Mouse (Mus musculus): ENCODE measurements around the gene Zbed5. TPM values are rescaled to one million over a fixed set of nuclear protein-coding genes. Genes with fewer than 3 reads are reported as not detected.

Gene Zbed5
- polyA plus RNA-seq (2015; fragmentation: Nextera tagmentation; extraction: Ambion mirVana): 3.3 and 3.7 TPM in 2 replicates

DNA sequence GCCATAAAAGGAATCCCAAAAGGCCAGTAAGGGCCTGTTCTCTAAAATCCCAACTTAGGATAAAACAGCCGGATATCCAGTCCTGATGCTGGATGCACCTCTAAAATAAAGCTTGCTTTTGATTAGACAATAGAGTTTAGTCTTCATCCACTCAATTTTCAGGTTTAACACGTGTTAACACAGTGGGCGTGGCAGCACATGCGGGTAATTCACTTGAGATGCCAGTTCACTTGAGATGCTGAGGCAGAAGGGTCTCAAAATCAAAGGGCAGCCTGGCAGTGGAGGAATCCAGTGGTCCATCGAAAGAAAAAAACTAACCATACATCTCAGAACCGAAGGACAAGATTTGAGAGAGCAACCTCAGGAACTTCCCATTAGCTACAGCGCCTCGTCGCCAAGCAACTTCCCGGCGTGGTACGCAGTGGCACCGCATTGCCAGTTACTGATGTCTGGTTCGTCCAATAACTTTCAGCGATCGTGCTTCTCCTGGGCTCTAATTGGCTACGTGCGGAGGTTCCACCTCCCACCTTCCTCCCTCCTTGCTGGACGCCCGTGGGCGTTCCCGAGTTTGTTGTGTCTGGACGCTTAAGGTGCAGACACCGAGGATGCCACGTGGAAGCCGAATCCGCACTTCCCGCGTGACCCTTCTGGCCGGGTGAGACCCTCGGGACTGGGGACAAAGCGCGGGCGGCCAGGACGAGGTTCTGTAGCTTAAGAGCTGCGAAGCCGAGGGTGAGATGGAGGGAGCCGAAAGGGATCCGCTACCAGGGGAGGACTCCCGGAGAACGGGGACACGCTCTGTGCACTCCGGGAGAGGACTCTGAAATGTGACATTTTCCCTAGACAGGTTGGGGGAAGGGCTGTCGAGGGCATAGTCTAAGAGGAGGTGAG, at the start of gene Zbed5:
TSS of gene Zbed5 (plus strand) at position 526 of the 891 bp plus-strand sequence.
- Histone ChIP-seq H3K36me3 (replicated peaks; ENCODE audit: insufficient read depth, low read length) (no peaks in the 10 kb centered on the region), H3K27ac (ENCODE audit: low read depth) (peak within 1 kb of the TSS; percentile 56), H3K4me2 (ENCODE audit: low read depth, low read length) (peak within 1 kb of the TSS; percentile 81), H3K9ac (replicated peaks) (peak within 1 kb of the TSS; percentile 61), H3K9me3 (ENCODE audit: low read length) (no peaks in the 10 kb centered on the region), H3K4me3 (ENCODE audit: low read depth, low read length) (peak within 1 kb of the TSS; percentile 55), H3K27me3 (ENCODE audit: insufficient read depth, low read length) (no peaks in the 10 kb centered on the region), H3K4me1 (ENCODE audit: insufficient read depth) (peaks cover 7% of the 10 kb centered on the region; the same call in 1 of the 2 replicates)
- DNase-seq: peak; percentile 89
- peak; percentile 98 for ATAC-seq
- 2% methylated on average over 44 of the region's 44 CpGs for WGBS (ENCODE audit: insufficient replicate concordance)
- peak; percentile 43 for TF ChIP-seq EP300 (IDR thresholded peaks at IDR 0.05; ENCODE audit: low read depth)
- no peak for TF ChIP-seq CTCF (IDR thresholded peaks at IDR 0.05; ENCODE audit: low read depth)

DNA sequence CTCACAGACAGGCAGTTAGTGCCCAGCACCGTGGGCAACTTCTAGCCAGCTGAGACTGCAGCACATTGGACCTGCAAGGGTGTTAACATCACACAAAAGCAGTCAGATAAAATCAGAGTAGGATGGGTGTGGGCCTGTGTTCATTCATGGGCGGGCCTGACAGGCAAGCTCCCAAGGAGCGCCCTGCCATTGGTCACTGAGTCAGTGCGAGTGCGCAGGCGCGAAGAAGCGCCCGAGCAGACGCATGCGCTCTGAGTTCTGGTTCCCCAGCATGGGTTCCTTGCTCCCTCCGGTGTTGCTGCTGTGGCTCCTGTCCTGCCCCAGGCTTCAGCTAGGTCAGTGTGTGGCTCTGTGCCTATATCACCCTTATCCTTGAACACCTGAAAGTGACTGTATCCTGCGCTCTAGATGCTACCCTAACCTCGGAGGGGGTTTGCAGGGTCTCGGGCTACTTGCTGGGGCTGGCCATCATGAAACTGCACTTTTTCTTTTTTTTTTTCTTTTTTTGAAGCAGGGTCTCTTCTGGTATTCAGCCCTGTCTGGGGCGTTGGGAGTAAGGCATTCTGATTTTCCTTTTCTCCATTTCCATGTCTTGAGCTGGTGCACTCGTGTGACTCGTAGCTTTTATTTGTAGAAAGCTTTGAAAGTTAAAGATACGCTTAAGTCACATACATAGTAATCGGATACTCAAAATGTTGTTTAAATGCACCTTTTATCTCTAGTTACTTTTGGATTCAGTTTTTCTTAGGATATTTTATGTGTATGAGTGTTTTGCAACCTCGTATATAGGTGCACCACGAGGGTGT, 48.6 kb upstream of the Zbed5 start, which contains the start of gene Sumf2:
TSS of gene Sumf2 (plus strand) at position 235 of the 806 bp plus-strand sequence.
- WGBS (ENCODE audit: insufficient replicate concordance): 5% methylated on average over 22 of the region's 22 CpGs
- Histone ChIP-seq H3K27ac (ENCODE audit: low read depth) (peak within 1 kb of the TSS; percentile 76), H3K4me3 (ENCODE audit: low read depth, low read length) (peak within 1 kb of the TSS; percentile 88), H3K27me3 (ENCODE audit: insufficient read depth, low read length) (no peaks in the 10 kb centered on the region), H3K36me3 (replicated peaks; ENCODE audit: insufficient read depth, low read length) (peaks cover 23% of the 10 kb centered on the region), H3K9ac (replicated peaks) (peak within 1 kb of the TSS; percentile 78), H3K4me1 (ENCODE audit: insufficient read depth) (peaks cover 10% of the 10 kb centered on the region), H3K4me2 (ENCODE audit: low read depth, low read length) (peak within 1 kb of the TSS; percentile 96), H3K9me3 (ENCODE audit: low read length) (no peaks in the 10 kb centered on the region)
- ATAC-seq (peak; percentile 99), DNase-seq (peak; percentile 95)
- TF ChIP-seq CTCF (IDR thresholded peaks at IDR 0.05; ENCODE audit: low read depth): no peak
- no peak for TF ChIP-seq EP300 (IDR thresholded peaks at IDR 0.05; ENCODE audit: low read depth)

DNA sequence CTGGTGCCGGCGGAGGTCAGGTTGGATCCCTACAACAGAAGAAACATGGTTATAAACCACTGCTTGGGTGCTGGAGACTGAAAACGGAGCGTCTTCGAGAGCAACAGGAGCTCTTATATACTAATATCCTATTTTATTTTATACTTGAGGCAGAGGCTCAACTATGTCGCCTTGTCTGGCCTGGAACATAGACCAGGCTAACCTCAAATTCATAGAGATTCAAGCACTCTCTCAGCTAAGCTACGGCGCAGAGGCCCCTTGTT, 48.0 kb upstream of the Zbed5 start:
- TF ChIP-seq EP300 (IDR thresholded peaks at IDR 0.05; ENCODE audit: low read depth): no peak
- TF ChIP-seq CTCF (IDR thresholded peaks at IDR 0.05; ENCODE audit: low read depth): no peak
- Histone ChIP-seq H3K4me2 (ENCODE audit: low read depth, low read length) (peak overlapping the region; percentile 96), H3K27me3 (ENCODE audit: insufficient read depth, low read length) (no peaks in the 10 kb centered on the region), H3K27ac (ENCODE audit: low read depth) (0 out of 2 replicates have a peak overlapping the region, but pooled peaks have one; percentile 76), H3K4me3 (ENCODE audit: low read depth, low read length) (peak overlapping the region; percentile 88), H3K9me3 (ENCODE audit: low read length) (no peaks in the 10 kb centered on the region), H3K9ac (replicated peaks) (peak overlapping the region; percentile 78), H3K36me3 (replicated peaks; ENCODE audit: insufficient read depth, low read length) (peaks cover 23% of the 10 kb centered on the region), H3K4me1 (ENCODE audit: insufficient read depth) (peaks cover 10% of the 10 kb centered on the region)
- WGBS (ENCODE audit: insufficient replicate concordance): 25% methylated on average over 8 of the region's 8 CpGs
- DNase-seq (no peak), ATAC-seq (no peak)

DNA sequence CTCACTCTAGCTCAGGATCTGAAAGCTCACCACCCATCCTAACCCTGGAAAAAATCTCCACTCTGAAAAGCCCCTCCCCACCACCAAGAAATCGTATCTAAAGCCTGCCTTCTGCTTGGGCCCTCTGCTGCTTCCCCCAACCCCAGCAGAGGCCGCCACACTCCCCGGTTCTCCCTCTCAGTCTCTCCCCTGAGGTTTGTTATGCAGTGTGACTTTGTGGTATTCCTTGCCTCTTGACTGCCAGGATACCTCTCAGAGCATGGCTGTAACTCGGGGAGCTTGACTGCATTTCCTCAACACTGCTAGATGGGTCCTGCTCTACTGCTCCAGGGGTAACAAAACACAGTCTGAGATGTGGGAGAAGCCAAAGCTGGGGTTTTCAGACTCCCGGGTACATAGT, 40.4 kb upstream of the Zbed5 start:
- no peak for DNase-seq
- no peak overlapping the region for H3K9ac ChIP-seq (replicated peaks)
- H3K4me1 ChIP-seq (ENCODE audit: insufficient read depth): no peaks in the 10 kb centered on the region
- WGBS (ENCODE audit: insufficient replicate concordance): 74% methylated on average over 5 of the region's 5 CpGs
- peaks cover 12% of the 10 kb centered on the region for H3K36me3 ChIP-seq (replicated peaks; ENCODE audit: insufficient read depth, low read length)
- no peak overlapping the region for H3K4me2 ChIP-seq (ENCODE audit: low read depth, low read length)
- no peak overlapping the region for H3K27ac ChIP-seq (ENCODE audit: low read depth)
- TF ChIP-seq CTCF (IDR thresholded peaks at IDR 0.05; ENCODE audit: low read depth) (no peak), EP300 (IDR thresholded peaks at IDR 0.05; ENCODE audit: low read depth) (no peak)
- no peak for ATAC-seq
- H3K27me3 ChIP-seq (ENCODE audit: insufficient read depth, low read length): no peaks in the 10 kb centered on the region
- no peaks in the 10 kb centered on the region for H3K9me3 ChIP-seq (ENCODE audit: low read length)
- no peak overlapping the region for H3K4me3 ChIP-seq (ENCODE audit: low read depth, low read length)

DNA sequence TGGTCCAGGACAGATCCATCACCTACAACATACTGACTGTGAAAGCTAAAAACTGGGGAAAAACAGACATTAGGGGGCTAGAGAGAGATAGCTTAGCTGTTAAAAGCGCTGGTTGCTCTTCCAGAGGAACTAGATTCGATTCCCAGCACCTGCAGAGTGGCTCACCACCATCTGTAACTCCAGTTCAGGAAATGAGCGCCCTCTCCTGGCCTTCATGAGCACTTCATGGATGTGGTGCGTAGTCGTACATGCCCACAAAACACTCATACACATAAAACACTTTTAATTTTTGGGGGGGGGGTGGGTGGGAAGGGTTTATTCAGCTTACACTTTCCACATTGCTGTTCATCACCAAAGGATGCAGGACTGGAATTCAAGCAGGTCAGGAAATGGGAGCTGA, 39.1 kb upstream of the Zbed5 start:
- DNase-seq (no peak), ATAC-seq (no peak)
- Histone ChIP-seq H3K36me3 (replicated peaks; ENCODE audit: insufficient read depth, low read length) (peaks cover 10% of the 10 kb centered on the region), H3K9me3 (ENCODE audit: low read length) (no peaks in the 10 kb centered on the region), H3K9ac (replicated peaks) (no peak overlapping the region), H3K4me3 (ENCODE audit: low read depth, low read length) (no peak overlapping the region), H3K27me3 (ENCODE audit: insufficient read depth, low read length) (no peaks in the 10 kb centered on the region), H3K4me1 (ENCODE audit: insufficient read depth) (no peaks in the 10 kb centered on the region), H3K4me2 (ENCODE audit: low read depth, low read length) (no peak overlapping the region), H3K27ac (ENCODE audit: low read depth) (no peak overlapping the region)
- 87% methylated on average over 5 of the region's 5 CpGs for WGBS (ENCODE audit: insufficient replicate concordance)
- TF ChIP-seq CTCF (IDR thresholded peaks at IDR 0.05; ENCODE audit: low read depth) (peak; percentile 32), EP300 (IDR thresholded peaks at IDR 0.05; ENCODE audit: low read depth) (no peak)

DNA sequence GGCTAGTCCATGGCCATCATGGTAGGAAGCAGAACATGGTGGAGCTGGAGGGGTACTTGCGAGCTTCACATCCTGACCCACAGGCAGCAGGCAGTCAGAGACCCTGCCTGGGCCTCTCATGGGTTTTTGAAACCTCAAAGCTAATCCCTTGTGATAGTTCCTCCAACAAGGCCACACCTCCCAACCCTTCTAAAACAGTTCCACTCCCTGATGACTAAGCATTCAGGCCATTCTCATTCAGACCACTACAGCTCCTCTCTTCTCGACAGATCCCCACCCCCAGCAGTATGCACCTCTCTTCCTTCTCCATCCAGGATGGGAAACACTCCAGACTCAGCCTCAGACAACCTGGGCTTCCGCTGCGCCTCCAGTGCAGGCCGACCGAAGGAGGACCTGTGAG, 33.2 kb upstream of the Zbed5 start:
- no peak for DNase-seq
- Histone ChIP-seq H3K36me3 (replicated peaks; ENCODE audit: insufficient read depth, low read length) (peaks cover 6% of the 10 kb centered on the region; the same call in 1 of the 2 replicates), H3K4me1 (ENCODE audit: insufficient read depth) (no peaks in the 10 kb centered on the region), H3K4me3 (ENCODE audit: low read depth, low read length) (no peak overlapping the region), H3K9ac (replicated peaks) (no peak overlapping the region), H3K9me3 (ENCODE audit: low read length) (no peaks in the 10 kb centered on the region), H3K27me3 (ENCODE audit: insufficient read depth, low read length) (no peaks in the 10 kb centered on the region), H3K4me2 (ENCODE audit: low read depth, low read length) (no peak overlapping the region), H3K27ac (ENCODE audit: low read depth) (no peak overlapping the region)
- no peak for TF ChIP-seq CTCF (IDR thresholded peaks at IDR 0.05; ENCODE audit: low read depth)
- TF ChIP-seq EP300 (IDR thresholded peaks at IDR 0.05; ENCODE audit: low read depth): no peak
- 89% methylated on average over 6 of the region's 6 CpGs for WGBS (ENCODE audit: insufficient replicate concordance)
- no peak for ATAC-seq
